Mouse (Mus musculus) liver, postnatal 0 days (tissue): ENCODE measurements around the gene Gm5269. TPM values are rescaled to one million over a fixed set of nuclear protein-coding genes. Genes with fewer than 3 reads are reported as not detected.
A peak's percentile ranks its signal among the peaks of the same experiment; 100 is the strongest.

Source experiments
- ATAC-seq: fragments of 200-750 bp; cut with Nextera tagmentation; 2 replicates; pipeline ENCODE4 v1.8.0; 2017; ENCODE audit warnings: mild to moderate bottlenecking, moderate library complexity
- DNase-seq: peaks from one replicate; pipeline ENCODE4 v3.0.0-alpha.2; 2016
- H3K27ac ChIP-seq: fragments of 300-500 bp; sonication (generic); 2 replicates; pipeline ENCODE4 v1.5.1; 2014; ENCODE audit warnings: antibody characterized with exemption, moderate library complexity, mild to moderate bottlenecking, low read depth
- H3K27me3 ChIP-seq: fragments of 300-500 bp; sonication (generic); 2 replicates; pipeline ENCODE4 v1.6.1; 2014; ENCODE audit warnings: low read length, control low read depth, mixed read lengths; ENCODE audit not compliant: insufficient read depth
- H3K36me3 ChIP-seq: fragments of 300-500 bp; sonication (generic); replicated peaks from 2 replicates; pipeline ENCODE4 v1.6.1; 2014; ENCODE audit warnings: mild to moderate bottlenecking, control low read depth, low read length, moderate library complexity, mixed read lengths; ENCODE audit not compliant: insufficient read depth
- H3K4me1 ChIP-seq: fragments of 300-500 bp; sonication (generic); 2 replicates; pipeline ENCODE4 v1.6.1; 2014; ENCODE audit warnings: antibody characterized with exemption, mild to moderate bottlenecking, control low read depth; ENCODE audit not compliant: insufficient read depth
- H3K4me2 ChIP-seq: fragments of 300-500 bp; sonication (generic); 2 replicates; pipeline ENCODE4 v1.6.1; 2014; ENCODE audit warnings: low read depth, mild to moderate bottlenecking, low read length, moderate library complexity, mixed read lengths
- H3K4me3 ChIP-seq: fragments of 300-500 bp; sonication (generic); 2 replicates; pipeline ENCODE4 v1.5.1; 2014; ENCODE audit warnings: low read depth, low read length
- H3K9ac ChIP-seq: fragments of 300-500 bp; sonication (generic); replicated peaks from 2 replicates; pipeline ENCODE4 v1.6.1; 2014; ENCODE audit warnings: mild to moderate bottlenecking, moderate library complexity
- H3K9me3 ChIP-seq: fragments of 300-500 bp; sonication (generic); 2 replicates; pipeline ENCODE4 v1.6.1; 2016; ENCODE audit warnings: mild to moderate bottlenecking, control low read depth, low read length, mixed read lengths
- CTCF ChIP-seq: sonication (generic); IDR thresholded peaks from 2 replicates; pipeline ENCODE4 v1.5.1; 2016; ENCODE audit warnings: antibody characterized with exemption, low read depth
- EP300 ChIP-seq: IDR thresholded peaks from 2 replicates; pipeline ENCODE4 v1.6.1; 2016; ENCODE audit warnings: antibody characterized with exemption, low read depth, mild to moderate bottlenecking
- WGBS: fragments of 180-500 bp; shearing (Covaris S2); extraction: QIAGEN DNeasy Blood & Tissue Kit; methylation state at CpG from one replicate; pipeline ENCODE4 v1.1.7; 2014; ENCODE audit not compliant: insufficient replicate concordance; 5-methylcytosine and 5-hydroxymethylcytosine counted together
- polyA plus RNA-seq: library from polyadenylated mRNA; unstranded; fragments of >200 nt; fragmentation: Nextera tagmentation; extraction: Ambion mirVana; gene quantifications from 2 replicates; pipeline ENCODE4 v1.2.1, GENCODE M21; 2015

Gm5269 gene
- polyA plus RNA-seq, result not detected in 2 replicates

DNA sequence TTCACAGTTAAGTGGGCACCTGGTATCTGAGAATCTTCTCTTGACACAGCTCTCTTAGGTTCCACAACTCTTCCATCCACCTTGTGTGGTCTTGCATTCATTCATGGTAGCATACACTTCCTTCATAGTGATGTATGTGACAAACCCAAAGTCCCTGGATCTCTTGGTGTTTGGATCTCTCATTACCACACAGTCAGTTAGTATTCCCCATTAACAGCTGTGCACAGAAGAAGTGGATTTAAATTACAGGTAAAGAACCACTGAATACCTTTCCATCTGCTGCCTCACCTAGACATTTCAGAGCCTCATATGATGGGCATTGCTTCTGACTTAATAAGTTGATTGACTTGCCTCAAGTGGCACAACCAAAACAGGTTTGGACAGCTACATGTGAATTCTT lies at the start of gene Gm5269:
Gene Gm5269, minus strand, starts transcription at position 101 of the 400 bp plus-strand sequence.
- no peak for ATAC-seq
- no peaks in the 10 kb centered on the region for H3K36me3 ChIP-seq
- no peak within 1 kb of the TSS for H3K4me2 ChIP-seq
- DNase-seq, result no peak
- H3K4me1 ChIP-seq, result no peaks in the 10 kb centered on the region
- no peaks in the 10 kb centered on the region for H3K27me3 ChIP-seq
- no peaks in the 10 kb centered on the region for H3K9me3 ChIP-seq
- TF ChIP-seq CTCF (no peak), EP300 (no peak)
- H3K27ac ChIP-seq, result no peak within 1 kb of the TSS
- H3K4me3 ChIP-seq, result no peak within 1 kb of the TSS
- no peak within 1 kb of the TSS for H3K9ac ChIP-seq

DNA sequence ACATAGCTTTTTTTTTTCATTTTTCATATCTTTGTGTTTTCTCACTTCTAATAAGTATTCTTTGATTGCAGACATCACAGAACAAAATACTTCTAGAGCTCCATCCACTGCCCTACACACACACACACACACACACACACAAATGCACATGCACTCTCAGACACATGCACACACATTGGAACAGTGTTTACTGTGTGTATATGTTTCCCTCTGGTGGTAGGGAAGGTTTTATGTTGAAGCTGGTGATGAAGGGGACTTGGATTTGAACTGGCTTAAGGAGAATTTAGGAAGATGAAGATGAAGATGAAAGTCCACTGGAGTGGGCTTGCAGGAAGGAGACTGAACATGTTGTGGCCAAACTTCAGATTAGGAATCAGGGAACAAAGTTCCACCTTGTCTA lies 41.1 kb upstream of the Gm5269 start:
- ATAC-seq (no peak), DNase-seq (no peak)
- Histone ChIP-seq H3K4me3 (no peak overlapping the region), H3K27ac (no peak overlapping the region), H3K4me1 (peaks cover 11% of the 10 kb centered on the region), H3K36me3 (no peaks in the 10 kb centered on the region), H3K4me2 (no peak overlapping the region), H3K9me3 (no peaks in the 10 kb centered on the region), H3K9ac (no peak overlapping the region), H3K27me3 (no peaks in the 10 kb centered on the region)
- TF ChIP-seq EP300 (no peak), CTCF (peak; percentile 74)

DNA sequence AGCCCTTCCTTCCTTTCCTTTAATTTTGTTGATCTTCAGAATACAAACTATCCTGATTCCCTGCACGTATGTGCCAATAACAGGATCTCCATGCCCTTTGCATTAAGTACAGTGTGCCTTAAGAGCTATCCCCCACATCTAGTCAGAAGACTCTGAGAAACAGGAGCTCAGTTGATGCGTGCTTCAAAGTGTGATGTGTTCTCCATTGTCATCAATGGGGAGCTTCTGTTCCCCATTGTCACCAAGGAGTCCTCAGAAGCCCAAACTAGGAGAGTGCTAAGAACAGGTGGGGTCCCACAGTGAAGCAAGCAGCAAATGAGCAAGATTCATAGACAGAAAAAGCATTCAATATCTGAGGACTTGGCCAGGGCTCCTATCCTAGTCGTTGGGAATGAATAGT lies 36.8 kb upstream of the Gm5269 start:
- Histone ChIP-seq H3K4me2 (peak overlapping the region; percentile 83), H3K36me3 (no peaks in the 10 kb centered on the region), H3K4me3 (no peak overlapping the region), H3K27me3 (no peaks in the 10 kb centered on the region), H3K9me3 (no peaks in the 10 kb centered on the region), H3K9ac (0 out of 2 replicates have a peak overlapping the region, but pooled peaks have one; percentile 2), H3K27ac (peak overlapping the region; percentile 83; the same call in 1 of the 2 replicates), H3K4me1 (peaks cover 13% of the 10 kb centered on the region)
- no peak for ATAC-seq
- no peak for DNase-seq
- no peak for TF ChIP-seq EP300
- TF ChIP-seq CTCF, result no peak
- 47% methylated on average over 3 of the region's 3 CpGs for WGBS

DNA sequence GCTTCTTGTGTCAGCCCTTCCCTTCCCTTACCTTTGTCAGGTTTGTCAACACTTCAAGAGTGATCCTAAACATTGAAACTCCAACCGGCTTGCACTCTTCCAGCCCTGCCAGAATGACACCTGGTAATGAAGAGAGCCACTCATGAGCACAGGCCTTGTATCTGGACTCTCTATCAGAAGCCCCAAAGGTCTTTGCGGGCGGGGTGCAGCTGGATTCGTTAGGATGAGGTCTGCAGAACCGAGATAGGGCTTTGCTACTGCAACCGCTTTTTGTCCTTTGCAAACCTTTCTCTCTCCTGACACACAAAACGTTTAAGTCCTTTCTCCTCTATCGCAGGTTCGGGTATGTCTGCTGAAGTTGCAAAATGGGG lies 36.3 kb upstream of the Gm5269 start, which contains the start of gene Slc40a1:
Gene Slc40a1, minus strand, starts transcription at position 131 of the 371 bp plus-strand sequence.
- 16% methylated on average over 9 of the region's 9 CpGs for WGBS
- no peaks in the 10 kb centered on the region for H3K9me3 ChIP-seq
- DNase-seq (peak; percentile 68), ATAC-seq (peak; percentile 82)
- TF ChIP-seq CTCF (no peak), EP300 (peak; percentile 93)
- peak within 1 kb of the TSS; percentile 79 for H3K4me3 ChIP-seq
- peaks cover 13% of the 10 kb centered on the region for H3K4me1 ChIP-seq
- peak within 1 kb of the TSS; percentile 83 for H3K27ac ChIP-seq
- no peaks in the 10 kb centered on the region for H3K27me3 ChIP-seq
- peak within 1 kb of the TSS; percentile 83 for H3K4me2 ChIP-seq
- peak within 1 kb of the TSS; percentile 79 for H3K9ac ChIP-seq
- no peaks in the 10 kb centered on the region for H3K36me3 ChIP-seq

DNA sequence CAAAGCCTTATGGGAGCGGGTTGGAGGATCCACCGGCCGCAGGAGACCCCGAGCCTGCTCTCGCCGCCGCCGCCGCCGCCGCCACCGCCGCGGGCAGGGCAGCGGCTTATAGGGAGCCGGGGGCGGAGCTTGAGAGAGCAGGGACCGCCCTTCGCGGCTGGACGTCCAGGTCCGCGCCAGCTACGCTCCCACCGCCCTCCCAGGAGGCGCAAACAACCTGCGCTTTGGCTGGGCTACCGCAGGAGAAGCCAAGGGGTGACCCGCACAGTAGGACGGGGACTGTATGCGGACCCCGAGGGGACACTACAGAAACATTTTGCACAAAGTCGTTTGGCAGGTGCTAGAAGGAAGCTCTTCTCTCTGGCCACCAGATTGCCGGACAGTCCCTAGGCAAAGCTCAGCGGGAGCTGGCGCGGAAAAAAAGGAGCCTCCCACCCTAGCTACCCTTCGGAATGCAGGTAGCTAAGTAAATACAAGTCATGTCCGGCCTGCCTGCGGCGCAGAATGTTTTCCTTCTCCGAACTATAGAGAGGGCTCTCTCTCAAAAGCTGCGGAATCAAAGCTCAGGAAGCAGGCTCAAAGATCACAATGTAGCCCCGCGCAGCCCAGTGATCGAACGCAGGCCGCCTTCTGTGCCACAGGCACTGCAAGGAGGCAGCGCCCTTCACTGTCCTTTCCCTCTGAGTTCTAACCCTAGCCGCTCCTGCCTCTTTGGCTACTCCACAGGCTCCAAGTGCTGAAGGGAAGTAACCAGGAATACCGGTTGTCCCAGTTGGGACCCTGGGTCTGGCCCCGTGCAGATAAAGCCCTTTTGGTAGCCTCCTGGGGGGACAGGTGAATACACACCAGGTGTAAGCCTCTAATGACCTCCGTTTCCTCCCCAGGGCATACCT lies 35.7 kb upstream of the Gm5269 start:
- H3K9ac ChIP-seq, result peak overlapping the region; percentile 79
- peak overlapping the region; percentile 83 for H3K4me2 ChIP-seq
- H3K27me3 ChIP-seq, result no peaks in the 10 kb centered on the region
- peak overlapping the region; percentile 83 for H3K27ac ChIP-seq
- no peaks in the 10 kb centered on the region for H3K9me3 ChIP-seq
- TF ChIP-seq EP300 (no peak), CTCF (no peak)
- H3K4me1 ChIP-seq, result peaks cover 13% of the 10 kb centered on the region
- peak; percentile 89 for DNase-seq
- H3K36me3 ChIP-seq, result peaks cover 4% of the 10 kb centered on the region
- WGBS, result under 1% methylated on average over 52 of the region's 53 CpGs
- H3K4me3 ChIP-seq, result peak overlapping the region; percentile 79
- ATAC-seq, result peak; percentile 90

DNA sequence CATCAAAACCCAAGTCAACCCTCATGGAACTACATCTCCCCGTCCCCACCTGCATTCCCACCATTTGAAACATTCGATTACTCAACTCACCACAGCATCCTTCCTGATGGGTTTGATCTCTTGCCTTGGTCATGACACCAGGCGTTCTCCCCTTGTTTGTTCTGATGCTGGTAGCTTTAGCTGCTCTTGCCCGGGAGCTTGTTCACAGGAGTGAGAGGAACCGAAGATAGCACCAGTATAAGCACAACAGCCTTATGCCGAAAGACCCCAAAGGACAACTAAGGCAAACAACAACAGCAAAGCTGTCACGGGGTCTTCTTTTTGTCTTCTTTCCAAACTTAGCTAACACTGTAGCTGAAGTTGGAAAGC lies 35.0 kb upstream of the Gm5269 start:
- peak; percentile 10 for ATAC-seq
- peak overlapping the region; percentile 83 for H3K27ac ChIP-seq

More for the DNA sequence above, 35.0 kb upstream of the Gm5269 start:
- no peaks in the 10 kb centered on the region for H3K9me3 ChIP-seq
- DNase-seq, result no peak
- TF ChIP-seq EP300, result no peak
- TF ChIP-seq CTCF, result no peak
- peaks cover 13% of the 10 kb centered on the region for H3K4me1 ChIP-seq
- H3K9ac ChIP-seq, result peak overlapping the region; percentile 79
- peak overlapping the region; percentile 83 for H3K4me2 ChIP-seq
- H3K27me3 ChIP-seq, result no peaks in the 10 kb centered on the region
- peaks cover 4% of the 10 kb centered on the region for H3K36me3 ChIP-seq
- WGBS, result under 1% methylated on average over 7 of the region's 7 CpGs
- peak overlapping the region; percentile 79 for H3K4me3 ChIP-seq
